Mouse (Mus musculus) ES-Bruce4 (cell line): ENCODE data around the gene Spata13. TPM values are rescaled to one million over a fixed set of nuclear protein-coding genes. Genes with fewer than 3 reads are reported as not detected.

Source experiments
- H3K27ac ChIP-seq: 2 replicates; pipeline ENCODE4 v1.5.1; 2012; ENCODE audit warnings: low read length, inconsistent platforms; ENCODE audit not compliant: insufficient read depth
- H3K27me3 ChIP-seq: 2 replicates; pipeline ENCODE4 v1.6.1; 2012; ENCODE audit warnings: mild to moderate bottlenecking, low read length, inconsistent platforms; ENCODE audit not compliant: control insufficient read depth, poor library complexity, insufficient read depth, severe bottlenecking
- H3K36me3 ChIP-seq: 2 replicates; pipeline ENCODE4 v1.6.1; 2012; ENCODE audit warnings: inconsistent platforms, mild to moderate bottlenecking, low read length, moderate library complexity; ENCODE audit not compliant: control insufficient read depth, poor library complexity, insufficient read depth, severe bottlenecking
- H3K4me1 ChIP-seq: one replicate; pipeline ENCODE4 v1.8.1; 2011; ENCODE audit warnings: low read length; ENCODE audit not compliant: control insufficient read depth, insufficient read depth
- H3K4me3 ChIP-seq: 2 replicates; pipeline ENCODE4 v1.5.1; 2011; ENCODE audit warnings: low read depth, mild to moderate bottlenecking, low read length
- H3K9ac ChIP-seq: 2 replicates; pipeline ENCODE4 v1.6.1; 2012; ENCODE audit warnings: low read depth, mild to moderate bottlenecking, inconsistent platforms; ENCODE audit not compliant: poor library complexity, severe bottlenecking
- H3K9me3 ChIP-seq: replicated peaks from 2 replicates; pipeline ENCODE4 v1.6.1; 2012; ENCODE audit warnings: mild to moderate bottlenecking, low read length, inconsistent platforms; ENCODE audit not compliant: control insufficient read depth, poor library complexity, insufficient read depth, severe bottlenecking
- CTCF ChIP-seq: IDR thresholded peaks from one replicate; pipeline ENCODE4 v1.8.1; 2011; ENCODE audit warnings: low read depth, low read length
- EP300 ChIP-seq: IDR thresholded peaks from 2 replicates; pipeline ENCODE4 v1.6.1; 2011; ENCODE audit warnings: low read depth, low read length; ENCODE audit not compliant: insufficient read depth
- POLR2A ChIP-seq: IDR thresholded peaks from one replicate; pipeline ENCODE4 v1.8.1; 2011; ENCODE audit warnings: low read length; ENCODE audit not compliant: insufficient read depth
- polyA plus RNA-seq: library from polyadenylated mRNA; stranded (reverse); fragments of >200 nt; gene quantifications from 2 replicates; pipeline ENCODE4 v1.2.4, GENCODE M21; 2011; ENCODE audit warnings: low read depth; ENCODE audit not compliant: missing spikeins, insufficient read depth, insufficient read length

Spata13 gene
- polyA plus RNA-seq, 1 experiment = 38.5 TPM

- no peaks in the 10 kb centered on the region for H3K4me1 ChIP-seq
- no peak for TF ChIP-seq CTCF
- no peak for TF ChIP-seq POLR2A
- TF ChIP-seq EP300 = no peak
- no peaks in the 10 kb centered on the region for H3K27me3 ChIP-seq
- peaks cover 2% of the 10 kb centered on the region; the same call in 1 of the 2 replicates for H3K9me3 ChIP-seq
- H3K4me3 ChIP-seq = no peak overlapping the region
- H3K9ac ChIP-seq = no peak overlapping the region
- no peak overlapping the region for H3K27ac ChIP-seq
- peaks cover 8% of the 10 kb centered on the region for H3K36me3 ChIP-seq
Measured at GRCm38 (mm10) chr14:60754656-60755055, 120.9 kb downstream of the Spata13 start.

GRCm38 (mm10) chr14:60756271-60756670 lies 122.5 kb downstream of the Spata13 start:
- Histone ChIP-seq H3K36me3 (peaks cover 8% of the 10 kb centered on the region), H3K9ac (no peak overlapping the region), H3K27ac (no peak overlapping the region), H3K9me3 (peaks cover 2% of the 10 kb centered on the region; the same call in 1 of the 2 replicates), H3K27me3 (no peaks in the 10 kb centered on the region), H3K4me1 (no peaks in the 10 kb centered on the region), H3K4me3 (no peak overlapping the region)
- TF ChIP-seq POLR2A (no peak), EP300 (no peak), CTCF (no peak)

GRCm38 (mm10) chr14:60757265-60757664 lies 123.5 kb downstream of the Spata13 start:
- H3K4me1 ChIP-seq = peaks cover 7% of the 10 kb centered on the region
- no peaks in the 10 kb centered on the region for H3K27me3 ChIP-seq
- peaks cover 2% of the 10 kb centered on the region; the same call in 1 of the 2 replicates for H3K9me3 ChIP-seq
- H3K36me3 ChIP-seq = peaks cover 8% of the 10 kb centered on the region
- H3K9ac ChIP-seq = no peak overlapping the region
- H3K4me3 ChIP-seq = no peak overlapping the region
- H3K27ac ChIP-seq = no peak overlapping the region
- TF ChIP-seq EP300 = no peak
- no peak for TF ChIP-seq POLR2A
- TF ChIP-seq CTCF = no peak

GRCm38 (mm10) chr14:60757722-60758121 lies 123.9 kb downstream of the Spata13 start:
- H3K27me3 ChIP-seq = no peaks in the 10 kb centered on the region
- no peak overlapping the region for H3K4me3 ChIP-seq
- H3K4me1 ChIP-seq = peaks cover 8% of the 10 kb centered on the region
- no peak for TF ChIP-seq POLR2A
- no peak for TF ChIP-seq CTCF
- no peak for TF ChIP-seq EP300
- H3K27ac ChIP-seq = no peak overlapping the region
- H3K9ac ChIP-seq = no peak overlapping the region
- peaks cover 8% of the 10 kb centered on the region for H3K36me3 ChIP-seq
- H3K9me3 ChIP-seq = peaks cover 2% of the 10 kb centered on the region; the same call in 1 of the 2 replicates

- Histone ChIP-seq H3K9ac (no peak overlapping the region), H3K4me3 (no peak overlapping the region), H3K9me3 (peaks cover 2% of the 10 kb centered on the region; the same call in 1 of the 2 replicates), H3K4me1 (peaks cover 9% of the 10 kb centered on the region), H3K36me3 (peaks cover 2% of the 10 kb centered on the region; the same call in 1 of the 2 replicates), H3K27ac (no peak overlapping the region), H3K27me3 (no peaks in the 10 kb centered on the region)
- TF ChIP-seq CTCF (no peak), POLR2A (no peak)
Measured at GRCm38 (mm10) chr14:60759097-60759496, 125.3 kb downstream of the Spata13 start.

GRCm38 (mm10) chr14:60761801-60762200 lies 128.0 kb downstream of the Spata13 start:
- peaks cover 2% of the 10 kb centered on the region; the same call in 1 of the 2 replicates for H3K9me3 ChIP-seq
- H3K27me3 ChIP-seq = no peaks in the 10 kb centered on the region
- no peak overlapping the region for H3K9ac ChIP-seq
- peaks cover 23% of the 10 kb centered on the region for H3K4me1 ChIP-seq
- TF ChIP-seq CTCF (no peak), POLR2A (no peak), EP300 (no peak)
- no peak overlapping the region for H3K4me3 ChIP-seq
- no peak overlapping the region for H3K27ac ChIP-seq
- H3K36me3 ChIP-seq = no peaks in the 10 kb centered on the region; the same call in 1 of the 2 replicates
